Mouse (Mus musculus): ENCODE measurements around the gene Phldb3. TPM values are rescaled to one million over a fixed set of nuclear protein-coding genes. Genes with fewer than 3 reads are reported as not detected.

Gene Phldb3
- polyA plus RNA-seq, 1 experiment from 2014 or later: not detected

GRCm38 (mm10) chr7:24584876-24585275 is 25.7 kb upstream of the Phldb3 start:
- Histone ChIP-seq H3K4me2 (replicated peaks) (no peak overlapping the region), H3K4me3 (no peak overlapping the region), H3K4me1 (0 out of 2 replicates have a peak, but pooled peaks cover 10% of the 10 kb centered on the region), H3K9ac (no peak overlapping the region), H3K36me3 (no peaks in the 10 kb centered on the region), H3K27me3 (replicated peaks) (peaks cover 29% of the 10 kb centered on the region), H3K9me3 (no peaks in the 10 kb centered on the region), H3K27ac (no peak overlapping the region)
- WGBS: 86% methylated on average over 6 of the region's 6 CpGs
- ATAC-seq (ENCODE audit: low FRiP score, low read depth): no peak

GRCm38 (mm10) chr7:24585995-24586394 is 24.6 kb upstream of the Phldb3 start:
- WGBS: 45% methylated on average over 16 of the region's 16 CpGs
- Histone ChIP-seq H3K4me1 (0 out of 2 replicates have a peak, but pooled peaks cover 10% of the 10 kb centered on the region), H3K4me2 (replicated peaks) (peak overlapping the region; percentile 16; the same call in 1 of the 2 replicates), H3K27ac (no peak overlapping the region), H3K9me3 (no peaks in the 10 kb centered on the region), H3K27me3 (replicated peaks) (peaks cover 29% of the 10 kb centered on the region), H3K36me3 (no peaks in the 10 kb centered on the region), H3K4me3 (no peak overlapping the region), H3K9ac (no peak overlapping the region)
- no peak for ATAC-seq (ENCODE audit: low FRiP score, low read depth)

DNA sequence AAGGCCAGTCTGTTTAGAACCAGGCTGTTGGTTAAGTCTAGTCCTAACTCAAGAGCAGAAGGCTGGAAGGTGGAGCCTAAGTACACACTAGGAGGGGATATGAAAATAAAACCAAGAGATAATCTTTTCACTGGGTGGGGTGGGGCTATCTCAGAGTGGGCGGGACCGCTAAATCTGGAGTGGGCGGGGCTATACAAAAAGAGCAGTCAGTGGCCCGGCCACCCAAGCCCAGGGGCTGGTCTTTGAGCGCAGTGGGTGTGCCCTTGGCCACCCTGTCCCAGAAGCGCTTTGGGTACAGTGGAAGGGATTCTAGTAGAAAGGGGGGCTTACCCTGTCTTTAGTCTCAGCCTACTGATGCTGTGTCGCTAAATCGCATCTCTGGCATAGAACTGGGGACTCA is 23.7 kb upstream of the Phldb3 start:
- no peak overlapping the region for H3K27ac ChIP-seq

GRCm38 (mm10) chr7:24587330-24588105 is 23.0 kb upstream of the Phldb3 start, which contains the start of the genes Ethe1 and Zfp575:
TSS of gene Ethe1 (plus strand) at chr7:24587543.
TSS of gene Zfp575 (minus strand) at chr7:24587641.
- Histone ChIP-seq H3K4me1 (0 out of 2 replicates have a peak, but pooled peaks cover 10% of the 10 kb centered on the region), H3K36me3 (no peaks in the 10 kb centered on the region), H3K4me3 (peak within 1 kb of the TSS; percentile 49), H3K27me3 (replicated peaks) (peaks cover 29% of the 10 kb centered on the region), H3K9ac (peak within 1 kb of the TSS; percentile 68), H3K27ac (no peak within 1 kb of the TSS), H3K4me2 (replicated peaks) (peak within 1 kb of the TSS; percentile 75), H3K9me3 (no peaks in the 10 kb centered on the region)
- peak; percentile 77 for ATAC-seq (ENCODE audit: low FRiP score, low read depth)
- 6% methylated on average over 30 of the region's 30 CpGs for WGBS

More for the DNA sequence above, 23.7 kb upstream of the Phldb3 start:
- peaks cover 29% of the 10 kb centered on the region for H3K27me3 ChIP-seq (replicated peaks)
- 0 out of 2 replicates have a peak, but pooled peaks cover 10% of the 10 kb centered on the region for H3K4me1 ChIP-seq
- WGBS: 9% methylated on average over 8 of the region's 8 CpGs
- peak overlapping the region; percentile 49 for H3K4me3 ChIP-seq
- no peaks in the 10 kb centered on the region for H3K36me3 ChIP-seq
- H3K9me3 ChIP-seq: no peaks in the 10 kb centered on the region
- peak; percentile 68 for ATAC-seq (ENCODE audit: low FRiP score, low read depth)
- peak overlapping the region; percentile 68; the same call in 1 of the 2 replicates for H3K9ac ChIP-seq
- H3K4me2 ChIP-seq (replicated peaks): peak overlapping the region; percentile 75

GRCm38 (mm10) chr7:24588336-24588735 is 22.2 kb upstream of the Phldb3 start:
- WGBS: 87% methylated on average over 13 of the region's 13 CpGs

GRCm38 (mm10) chr7:24591735-24592134 is 18.8 kb upstream of the Phldb3 start:
- Histone ChIP-seq H3K9me3 (no peaks in the 10 kb centered on the region), H3K27ac (no peak overlapping the region), H3K36me3 (no peaks in the 10 kb centered on the region), H3K4me2 (replicated peaks) (no peak overlapping the region), H3K4me1 (peaks cover 22% of the 10 kb centered on the region), H3K9ac (no peak overlapping the region), H3K4me3 (no peak overlapping the region), H3K27me3 (replicated peaks) (peaks cover 17% of the 10 kb centered on the region)
- no peak for ATAC-seq (ENCODE audit: low FRiP score, low read depth)
- 75% methylated on average over 5 of the region's 5 CpGs for WGBS

More at GRCm38 (mm10) chr7:24588336-24588735, 22.2 kb upstream of the Phldb3 start:
- Histone ChIP-seq H3K27me3 (replicated peaks) (peaks cover 29% of the 10 kb centered on the region), H3K9ac (no peak overlapping the region), H3K27ac (no peak overlapping the region), H3K9me3 (no peaks in the 10 kb centered on the region), H3K36me3 (no peaks in the 10 kb centered on the region), H3K4me3 (no peak overlapping the region), H3K4me2 (replicated peaks) (no peak overlapping the region), H3K4me1 (0 out of 2 replicates have a peak, but pooled peaks cover 10% of the 10 kb centered on the region)
- ATAC-seq (ENCODE audit: low FRiP score, low read depth): no peak

DNA sequence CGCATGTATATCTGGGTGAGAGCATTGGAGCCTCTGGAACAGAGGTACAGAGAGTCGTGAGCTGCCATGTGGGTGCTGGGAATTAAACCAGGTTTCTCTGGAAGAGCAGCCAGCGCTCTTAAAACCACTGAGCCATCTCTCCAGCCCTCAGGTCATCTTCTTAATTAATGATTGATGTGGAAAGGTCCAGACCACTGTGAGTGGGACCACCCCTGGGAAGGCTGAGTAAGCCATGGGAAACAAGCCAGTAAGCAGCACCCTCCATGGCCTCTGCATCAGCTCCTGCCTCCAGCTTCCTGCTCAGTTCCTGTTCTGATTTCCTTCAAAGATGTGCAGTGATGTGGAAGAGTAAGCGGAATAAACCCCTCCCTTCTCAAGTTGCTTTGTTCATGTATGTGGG is 18.4 kb upstream of the Phldb3 start:
- 69% methylated on average over 4 of the region's 4 CpGs for WGBS
- H3K4me1 ChIP-seq: peaks cover 18% of the 10 kb centered on the region
- H3K27me3 ChIP-seq (replicated peaks): peaks cover 13% of the 10 kb centered on the region
- H3K9me3 ChIP-seq: no peaks in the 10 kb centered on the region
- no peaks in the 10 kb centered on the region for H3K36me3 ChIP-seq
- no peak overlapping the region for H3K27ac ChIP-seq
- H3K4me3 ChIP-seq: no peak overlapping the region
- no peak for ATAC-seq (ENCODE audit: low FRiP score, low read depth)
- no peak overlapping the region for H3K4me2 ChIP-seq (replicated peaks)
- no peak overlapping the region for H3K9ac ChIP-seq

DNA sequence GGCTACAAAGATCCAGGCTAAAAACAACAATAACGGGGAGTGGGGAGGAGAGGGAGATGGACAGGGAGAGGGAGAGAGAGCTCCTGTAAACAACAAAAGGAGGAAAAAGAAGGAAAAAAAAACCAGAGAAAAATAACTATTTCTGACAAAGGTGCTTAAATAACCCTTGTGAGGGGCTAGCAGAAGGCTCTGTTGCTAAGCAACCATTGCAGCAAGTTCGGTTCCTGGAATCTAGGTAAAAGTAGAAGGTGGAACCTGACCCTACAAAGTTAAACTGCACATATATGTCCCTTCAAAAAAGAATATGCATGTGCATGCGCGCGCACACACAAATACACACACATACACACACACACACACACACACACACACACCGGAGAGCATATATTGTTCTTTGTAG is 17.8 kb upstream of the Phldb3 start:
- Histone ChIP-seq H3K27ac (no peak overlapping the region), H3K9ac (no peak overlapping the region), H3K36me3 (no peaks in the 10 kb centered on the region), H3K9me3 (no peaks in the 10 kb centered on the region), H3K4me1 (peaks cover 12% of the 10 kb centered on the region), H3K27me3 (replicated peaks) (peaks cover 12% of the 10 kb centered on the region), H3K4me3 (no peak overlapping the region), H3K4me2 (replicated peaks) (no peak overlapping the region)
- ATAC-seq (ENCODE audit: low FRiP score, low read depth): no peak
- WGBS: 90% methylated on average over 6 of the region's 6 CpGs

DNA sequence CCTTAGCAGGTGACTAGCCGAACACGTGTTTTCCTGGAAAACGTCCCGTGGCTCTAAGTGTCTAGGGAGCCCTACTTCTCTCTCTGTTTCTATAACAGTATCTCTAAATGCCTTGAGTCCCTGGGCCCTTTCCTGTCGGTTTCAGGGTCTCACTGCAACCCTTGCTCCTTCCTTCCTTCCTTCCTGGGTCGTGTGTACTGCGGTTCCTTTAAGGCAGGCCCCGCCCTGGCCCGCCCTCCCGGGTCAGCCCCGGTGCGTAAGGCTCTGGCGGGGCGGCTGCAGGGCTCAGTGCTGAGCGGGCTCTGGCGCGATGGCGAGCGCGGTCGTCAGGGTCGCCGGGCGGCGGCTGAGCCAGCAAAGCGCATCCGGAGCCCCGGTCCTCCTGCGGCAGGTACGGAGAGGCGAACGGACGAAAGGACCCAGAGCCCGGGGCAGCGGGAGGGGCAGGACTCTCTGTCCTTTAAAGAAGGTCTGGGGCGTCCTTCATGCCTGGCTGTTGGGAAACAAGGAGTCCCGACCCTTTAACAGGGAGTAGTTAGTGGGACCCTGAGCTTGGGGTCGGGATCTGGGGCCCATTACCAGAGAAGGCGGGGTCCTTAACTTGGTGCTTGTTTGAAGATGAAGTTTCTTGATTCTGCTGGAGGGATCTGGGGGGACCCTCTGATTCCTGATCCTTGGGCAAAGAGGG is 16.8 kb upstream of the Phldb3 start:
- Histone ChIP-seq H3K9me3 (no peaks in the 10 kb centered on the region), H3K4me1 (peaks cover 11% of the 10 kb centered on the region), H3K27ac (no peak overlapping the region), H3K4me2 (replicated peaks) (peak overlapping the region; percentile 74), H3K36me3 (no peaks in the 10 kb centered on the region), H3K27me3 (replicated peaks) (peaks cover 12% of the 10 kb centered on the region), H3K9ac (peak overlapping the region; percentile 60), H3K4me3 (peak overlapping the region; percentile 60)
- ATAC-seq (ENCODE audit: low FRiP score, low read depth): peak; percentile 92
- 2% methylated on average over 38 of the region's 39 CpGs for WGBS

GRCm38 (mm10) chr7:24594309-24594803 is 16.2 kb upstream of the Phldb3 start:
- H3K36me3 ChIP-seq: no peaks in the 10 kb centered on the region
- H3K27ac ChIP-seq: no peak overlapping the region
- peaks cover 11% of the 10 kb centered on the region for H3K4me1 ChIP-seq
- peak; percentile 45; the same call in 1 of the 2 replicates for ATAC-seq (ENCODE audit: low FRiP score, low read depth)
- H3K27me3 ChIP-seq (replicated peaks): peaks cover 12% of the 10 kb centered on the region
- peak overlapping the region; percentile 60 for H3K9ac ChIP-seq
- no peaks in the 10 kb centered on the region for H3K9me3 ChIP-seq
- peak overlapping the region; percentile 60 for H3K4me3 ChIP-seq
- H3K4me2 ChIP-seq (replicated peaks): peak overlapping the region; percentile 74
- WGBS: under 1% methylated on average over 13 of the region's 13 CpGs

GRCm38 (mm10) chr7:24595464-24595863 is 15.1 kb upstream of the Phldb3 start:
- H3K36me3 ChIP-seq: no peaks in the 10 kb centered on the region
- 76% methylated on average over 2 of the region's 2 CpGs for WGBS
- H3K9me3 ChIP-seq: no peaks in the 10 kb centered on the region
- no peak for ATAC-seq (ENCODE audit: low FRiP score, low read depth)
- H3K4me3 ChIP-seq: no peak overlapping the region
- no peak overlapping the region for H3K27ac ChIP-seq
- no peak overlapping the region for H3K4me2 ChIP-seq (replicated peaks)
- H3K4me1 ChIP-seq: peaks cover 11% of the 10 kb centered on the region
- no peak overlapping the region for H3K9ac ChIP-seq
- H3K27me3 ChIP-seq (replicated peaks): peaks cover 12% of the 10 kb centered on the region

GRCm38 (mm10) chr7:24598121-24598520 is 12.4 kb upstream of the Phldb3 start:
- no peak overlapping the region for H3K9ac ChIP-seq

More at GRCm38 (mm10) chr7:24598121-24598520, 12.4 kb upstream of the Phldb3 start:
- H3K4me1 ChIP-seq: peaks cover 11% of the 10 kb centered on the region
- WGBS: 79% methylated on average over 4 of the region's 4 CpGs
- H3K36me3 ChIP-seq: no peaks in the 10 kb centered on the region
- peaks cover 12% of the 10 kb centered on the region for H3K27me3 ChIP-seq (replicated peaks)
- H3K4me2 ChIP-seq (replicated peaks): no peak overlapping the region
- no peaks in the 10 kb centered on the region for H3K9me3 ChIP-seq
- ATAC-seq (ENCODE audit: low FRiP score, low read depth): no peak
- H3K4me3 ChIP-seq: no peak overlapping the region
- H3K27ac ChIP-seq: no peak overlapping the region

All from neural tube, embryonic 12.5 days (tissue).